Mouse (Mus musculus): ENCODE measurements around the gene Carnmt1. TPM values are rescaled to one million over a fixed set of nuclear protein-coding genes. Genes with fewer than 3 reads are reported as not detected.

Gene Carnmt1
- polyA plus RNA-seq, 1 experiment = 6.5 TPM

- WGBS = 49% methylated on average over 5 of the region's 5 CpGs
- no peak for DNase-seq
These were observed 31.6 kb upstream of the Carnmt1 start for GRCm38 (mm10) chr19:18638949-18639348.

GRCm38 (mm10) chr19:18639552-18639951 lies 31.0 kb upstream of the Carnmt1 start:
- TF ChIP-seq CTCF (IDR thresholded peaks at IDR 0.05; ENCODE audit: insufficient read depth, low read length) = peak; percentile 53; the same call in 1 of the 2 replicates
- no peak for TF ChIP-seq POLR2A (IDR thresholded peaks at IDR 0.05; ENCODE audit: borderline replicate concordance, extremely low read depth, low read depth, low read length)
- H3K4me1 ChIP-seq (ENCODE audit: control insufficient read depth, insufficient read depth, low read length) = no peaks in the 10 kb centered on the region
- no peak overlapping the region for H3K4me3 ChIP-seq (replicated peaks; ENCODE audit: extremely low read depth, low read depth, low read length)
- WGBS = 35% methylated on average over 2 of the region's 2 CpGs
- DNase-seq = no peak

More at GRCm38 (mm10) chr19:18638949-18639348, 31.6 kb upstream of the Carnmt1 start:
- Histone ChIP-seq H3K4me1 (ENCODE audit: control insufficient read depth, insufficient read depth, low read length) (no peaks in the 10 kb centered on the region), H3K4me3 (replicated peaks; ENCODE audit: extremely low read depth, low read depth, low read length) (no peak overlapping the region)
- TF ChIP-seq CTCF (IDR thresholded peaks at IDR 0.05; ENCODE audit: insufficient read depth, low read length) = no peak

GRCm38 (mm10) chr19:18641001-18641400 lies 29.6 kb upstream of the Carnmt1 start:
- Histone ChIP-seq H3K4me3 (replicated peaks; ENCODE audit: extremely low read depth, low read depth, low read length) (no peak overlapping the region), H3K4me1 (ENCODE audit: control insufficient read depth, insufficient read depth, low read length) (no peaks in the 10 kb centered on the region)
- TF ChIP-seq CTCF (IDR thresholded peaks at IDR 0.05; ENCODE audit: insufficient read depth, low read length) (no peak), POLR2A (IDR thresholded peaks at IDR 0.05; ENCODE audit: borderline replicate concordance, extremely low read depth, low read depth, low read length) (no peak)
- WGBS = 53% methylated on average over 4 of the region's 4 CpGs
- DNase-seq = no peak

GRCm38 (mm10) chr19:18643411-18643810 lies 27.2 kb upstream of the Carnmt1 start:
- 74% methylated on average over 4 of the region's 4 CpGs for WGBS
- Histone ChIP-seq H3K4me3 (replicated peaks; ENCODE audit: extremely low read depth, low read depth, low read length) (no peak overlapping the region), H3K4me1 (ENCODE audit: control insufficient read depth, insufficient read depth, low read length) (no peaks in the 10 kb centered on the region)
- TF ChIP-seq CTCF (IDR thresholded peaks at IDR 0.05; ENCODE audit: insufficient read depth, low read length) = no peak
- no peak for TF ChIP-seq POLR2A (IDR thresholded peaks at IDR 0.05; ENCODE audit: borderline replicate concordance, extremely low read depth, low read depth, low read length)
- DNase-seq = no peak

- Histone ChIP-seq H3K4me1 (ENCODE audit: control insufficient read depth, insufficient read depth, low read length) (no peaks in the 10 kb centered on the region), H3K4me3 (replicated peaks; ENCODE audit: extremely low read depth, low read depth, low read length) (no peak overlapping the region)
- WGBS = 85% methylated on average over 6 of the region's 6 CpGs
- no peak for DNase-seq
- no peak for TF ChIP-seq POLR2A (IDR thresholded peaks at IDR 0.05; ENCODE audit: borderline replicate concordance, extremely low read depth, low read depth, low read length)
- TF ChIP-seq CTCF (IDR thresholded peaks at IDR 0.05; ENCODE audit: insufficient read depth, low read length) = no peak
These were observed 26.5 kb upstream of the Carnmt1 start for GRCm38 (mm10) chr19:18644084-18644483.

GRCm38 (mm10) chr19:18646397-18646796 lies 24.2 kb upstream of the Carnmt1 start:
- no peak for TF ChIP-seq POLR2A (IDR thresholded peaks at IDR 0.05; ENCODE audit: borderline replicate concordance, extremely low read depth, low read depth, low read length)
- TF ChIP-seq CTCF (IDR thresholded peaks at IDR 0.05; ENCODE audit: insufficient read depth, low read length) = no peak
- WGBS = 61% methylated on average over 3 of the region's 3 CpGs
- no peak overlapping the region for H3K4me3 ChIP-seq (replicated peaks; ENCODE audit: extremely low read depth, low read depth, low read length)
- no peak for DNase-seq
- H3K4me1 ChIP-seq (ENCODE audit: control insufficient read depth, insufficient read depth, low read length) = no peaks in the 10 kb centered on the region

GRCm38 (mm10) chr19:18646853-18647420 lies 23.6 kb upstream of the Carnmt1 start:
- Histone ChIP-seq H3K4me3 (replicated peaks; ENCODE audit: extremely low read depth, low read depth, low read length) (no peak overlapping the region), H3K4me1 (ENCODE audit: control insufficient read depth, insufficient read depth, low read length) (no peaks in the 10 kb centered on the region)
- TF ChIP-seq CTCF (IDR thresholded peaks at IDR 0.05; ENCODE audit: insufficient read depth, low read length) = no peak
- no peak for DNase-seq
- 74% methylated on average over 5 of the region's 5 CpGs for WGBS

- no peak for DNase-seq
- H3K4me1 ChIP-seq (ENCODE audit: control insufficient read depth, insufficient read depth, low read length) = no peaks in the 10 kb centered on the region
- TF ChIP-seq POLR2A (IDR thresholded peaks at IDR 0.05; ENCODE audit: borderline replicate concordance, extremely low read depth, low read depth, low read length) = no peak
- no peak for TF ChIP-seq CTCF (IDR thresholded peaks at IDR 0.05; ENCODE audit: insufficient read depth, low read length)
- H3K4me3 ChIP-seq (replicated peaks; ENCODE audit: extremely low read depth, low read depth, low read length) = no peak overlapping the region
- 72% methylated on average over 9 of the region's 9 CpGs for WGBS
These were observed 22.6 kb upstream of the Carnmt1 start for GRCm38 (mm10) chr19:18647775-18648557.

- DNase-seq = no peak
- WGBS = 89% methylated on average over 6 of the region's 6 CpGs
- H3K4me3 ChIP-seq (replicated peaks; ENCODE audit: extremely low read depth, low read depth, low read length) = no peak overlapping the region
- TF ChIP-seq CTCF (IDR thresholded peaks at IDR 0.05; ENCODE audit: insufficient read depth, low read length) = no peak
- TF ChIP-seq POLR2A (IDR thresholded peaks at IDR 0.05; ENCODE audit: borderline replicate concordance, extremely low read depth, low read depth, low read length) = no peak
- no peaks in the 10 kb centered on the region for H3K4me1 ChIP-seq (ENCODE audit: control insufficient read depth, insufficient read depth, low read length)
These were observed 22.0 kb upstream of the Carnmt1 start for GRCm38 (mm10) chr19:18648558-18648945.

GRCm38 (mm10) chr19:18649955-18650354 lies 20.6 kb upstream of the Carnmt1 start:
- WGBS = 77% methylated on average over 4 of the region's 4 CpGs
- Histone ChIP-seq H3K4me3 (replicated peaks; ENCODE audit: extremely low read depth, low read depth, low read length) (no peak overlapping the region), H3K4me1 (ENCODE audit: control insufficient read depth, insufficient read depth, low read length) (no peaks in the 10 kb centered on the region)
- DNase-seq = no peak
- no peak for TF ChIP-seq POLR2A (IDR thresholded peaks at IDR 0.05; ENCODE audit: borderline replicate concordance, extremely low read depth, low read depth, low read length)
- no peak for TF ChIP-seq CTCF (IDR thresholded peaks at IDR 0.05; ENCODE audit: insufficient read depth, low read length)
